Mouse (Mus musculus): ENCODE measurements around the gene Cdh1. TPM values are rescaled to one million over a fixed set of nuclear protein-coding genes. Genes with fewer than 3 reads are reported as not detected.

The Cdh1 gene
- polyA plus RNA-seq, 1 experiment from 2014 or later: 108 TPM

DNA sequence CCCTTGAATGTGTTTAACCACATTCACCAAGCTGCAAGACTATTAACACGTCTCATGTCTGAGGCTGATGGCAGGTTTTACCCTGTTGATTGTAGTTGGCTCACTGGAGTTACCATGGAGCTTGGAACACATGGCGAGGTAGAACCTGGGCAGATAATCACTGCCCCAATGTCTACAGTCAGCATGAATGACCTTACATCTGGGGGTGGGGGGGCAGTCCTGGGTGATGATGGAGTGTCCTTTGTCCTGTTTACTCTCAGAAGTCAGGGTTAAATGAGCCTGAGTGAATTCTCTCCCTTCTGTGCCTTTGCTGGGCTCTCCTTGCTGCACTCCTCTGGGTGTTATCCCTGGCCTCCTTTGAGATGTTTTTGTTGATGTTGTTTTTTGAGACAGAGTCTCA lies 39.0 kb downstream of the Cdh1 start:
- no peak overlapping the region for H3K4me3 ChIP-seq (ENCODE audit: low read length)
- H3K36me3 ChIP-seq (ENCODE audit: insufficient read depth, low read length): no peaks in the 10 kb centered on the region
- H3K4me1 ChIP-seq (ENCODE audit: insufficient read depth, low read length): peaks cover 10% of the 10 kb centered on the region
- H3K9ac ChIP-seq (replicated peaks; ENCODE audit: low read length): no peak overlapping the region
- ATAC-seq (ENCODE audit: low FRiP score, low TSS enrichment): no peak
- no peaks in the 10 kb centered on the region for H3K9me3 ChIP-seq (ENCODE audit: low read length)
- no peaks in the 10 kb centered on the region for H3K27me3 ChIP-seq (ENCODE audit: insufficient read depth, low read length)
- no peak overlapping the region for H3K4me2 ChIP-seq (replicated peaks; ENCODE audit: low read depth, low read length)
- 78% methylated on average over 2 of the region's 2 CpGs for WGBS
- H3K27ac ChIP-seq (ENCODE audit: low read length): no peak overlapping the region

- Histone ChIP-seq H3K9ac (replicated peaks; ENCODE audit: low read length) (no peak overlapping the region), H3K4me3 (ENCODE audit: low read length) (no peak overlapping the region), H3K27me3 (ENCODE audit: insufficient read depth, low read length) (no peaks in the 10 kb centered on the region), H3K4me2 (replicated peaks; ENCODE audit: low read depth, low read length) (no peak overlapping the region), H3K27ac (ENCODE audit: low read length) (no peak overlapping the region), H3K4me1 (ENCODE audit: insufficient read depth, low read length) (peaks cover 11% of the 10 kb centered on the region), H3K9me3 (ENCODE audit: low read length) (no peaks in the 10 kb centered on the region), H3K36me3 (ENCODE audit: insufficient read depth, low read length) (no peaks in the 10 kb centered on the region)
- ATAC-seq (ENCODE audit: low FRiP score, low TSS enrichment): no peak
- WGBS: 83% methylated on average over 4 of the region's 4 CpGs
Observed at GRCm38 (mm10) chr8:106643100-106643499, 39.9 kb downstream of the Cdh1 start.

DNA sequence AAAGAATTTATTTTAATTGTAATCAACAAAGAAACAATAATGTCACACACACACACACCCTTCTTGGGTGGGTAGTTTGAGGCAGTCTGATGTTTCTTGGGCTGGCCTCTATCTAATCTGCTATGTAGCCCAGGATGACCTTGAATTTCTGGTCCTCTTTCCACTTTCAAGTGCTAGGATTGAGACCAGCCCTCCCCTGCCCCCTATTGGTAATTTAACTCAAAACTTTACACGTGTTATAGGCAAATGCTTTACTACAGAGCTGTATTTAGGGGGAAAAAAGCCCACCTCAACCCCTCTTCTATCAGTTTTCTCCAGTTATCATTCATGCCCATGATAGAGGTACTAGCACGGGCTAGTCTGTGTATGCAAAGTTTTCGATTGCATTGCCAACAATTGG lies 41.8 kb downstream of the Cdh1 start:
- peaks cover 11% of the 10 kb centered on the region for H3K4me1 ChIP-seq (ENCODE audit: insufficient read depth, low read length)
- no peak overlapping the region for H3K27ac ChIP-seq (ENCODE audit: low read length)
- no peak overlapping the region for H3K4me3 ChIP-seq (ENCODE audit: low read length)
- H3K36me3 ChIP-seq (ENCODE audit: insufficient read depth, low read length): no peaks in the 10 kb centered on the region
- no peaks in the 10 kb centered on the region for H3K27me3 ChIP-seq (ENCODE audit: insufficient read depth, low read length)
- H3K4me2 ChIP-seq (replicated peaks; ENCODE audit: low read depth, low read length): no peak overlapping the region
- ATAC-seq (ENCODE audit: low FRiP score, low TSS enrichment): no peak
- 75% methylated on average over 3 of the region's 3 CpGs for WGBS
- H3K9me3 ChIP-seq (ENCODE audit: low read length): no peaks in the 10 kb centered on the region
- no peak overlapping the region for H3K9ac ChIP-seq (replicated peaks; ENCODE audit: low read length)

GRCm38 (mm10) chr8:106646153-106646552 lies 43.0 kb downstream of the Cdh1 start:
- Histone ChIP-seq H3K4me1 (ENCODE audit: insufficient read depth, low read length) (peaks cover 11% of the 10 kb centered on the region), H3K9ac (replicated peaks; ENCODE audit: low read length) (no peak overlapping the region), H3K27me3 (ENCODE audit: insufficient read depth, low read length) (no peaks in the 10 kb centered on the region), H3K9me3 (ENCODE audit: low read length) (no peaks in the 10 kb centered on the region), H3K4me3 (ENCODE audit: low read length) (no peak overlapping the region), H3K36me3 (ENCODE audit: insufficient read depth, low read length) (no peaks in the 10 kb centered on the region), H3K27ac (ENCODE audit: low read length) (no peak overlapping the region), H3K4me2 (replicated peaks; ENCODE audit: low read depth, low read length) (no peak overlapping the region)
- 85% methylated on average over 2 of the region's 2 CpGs for WGBS
- no peak for ATAC-seq (ENCODE audit: low FRiP score, low TSS enrichment)

DNA sequence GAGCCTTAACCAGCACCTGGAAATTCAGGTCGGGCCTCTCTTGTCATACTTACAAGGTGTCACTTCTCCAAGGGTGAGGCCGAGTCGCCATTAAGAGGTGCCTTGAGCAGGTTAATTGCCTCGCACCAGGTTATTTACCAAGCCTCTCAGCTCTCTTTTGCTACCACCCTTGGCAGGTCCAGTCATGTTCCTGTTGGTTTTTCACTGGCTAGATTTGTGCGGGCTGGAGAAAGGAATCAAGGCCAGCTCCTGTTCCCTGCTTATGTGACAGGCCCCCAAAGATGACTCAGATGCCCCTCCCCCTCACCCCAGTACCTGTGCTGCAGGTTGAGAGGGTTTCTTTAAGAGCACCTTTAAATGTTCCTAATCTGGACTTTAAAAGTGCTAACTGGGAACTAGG lies 43.6 kb downstream of the Cdh1 start:
- Histone ChIP-seq H3K4me3 (ENCODE audit: low read length) (no peak overlapping the region), H3K9me3 (ENCODE audit: low read length) (no peaks in the 10 kb centered on the region), H3K27ac (ENCODE audit: low read length) (no peak overlapping the region), H3K36me3 (ENCODE audit: insufficient read depth, low read length) (no peaks in the 10 kb centered on the region), H3K4me1 (ENCODE audit: insufficient read depth, low read length) (peaks cover 11% of the 10 kb centered on the region), H3K9ac (replicated peaks; ENCODE audit: low read length) (no peak overlapping the region), H3K4me2 (replicated peaks; ENCODE audit: low read depth, low read length) (no peak overlapping the region), H3K27me3 (ENCODE audit: insufficient read depth, low read length) (no peaks in the 10 kb centered on the region)
- ATAC-seq (ENCODE audit: low FRiP score, low TSS enrichment): no peak
- 61% methylated on average over 5 of the region's 5 CpGs for WGBS

DNA sequence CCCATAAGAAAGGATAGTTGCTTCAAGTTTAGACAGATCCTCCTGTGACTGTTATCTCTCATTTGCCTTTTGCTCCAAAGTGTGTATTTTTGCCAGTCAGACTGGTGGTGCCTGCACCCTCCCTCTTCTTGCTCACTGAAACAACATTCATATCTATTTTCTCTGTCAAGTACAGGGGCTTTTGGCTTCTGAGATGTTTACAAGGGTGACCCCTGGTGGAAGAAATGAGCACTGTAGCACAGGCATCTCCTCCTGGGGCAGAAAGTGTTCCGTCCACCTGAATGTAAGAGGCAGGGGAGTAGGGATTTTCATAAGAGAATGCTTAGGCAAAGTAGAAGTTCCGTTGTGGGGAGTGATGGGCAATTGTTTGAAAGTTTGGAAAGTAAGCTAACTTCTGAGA lies 44.2 kb downstream of the Cdh1 start:
- ATAC-seq (ENCODE audit: low FRiP score, low TSS enrichment): no peak
- WGBS: 42% methylated on average over 2 of the region's 2 CpGs
- Histone ChIP-seq H3K4me1 (ENCODE audit: insufficient read depth, low read length) (peaks cover 11% of the 10 kb centered on the region), H3K4me3 (ENCODE audit: low read length) (no peak overlapping the region), H3K36me3 (ENCODE audit: insufficient read depth, low read length) (no peaks in the 10 kb centered on the region), H3K9me3 (ENCODE audit: low read length) (no peaks in the 10 kb centered on the region), H3K27ac (ENCODE audit: low read length) (no peak overlapping the region), H3K4me2 (replicated peaks; ENCODE audit: low read depth, low read length) (no peak overlapping the region), H3K9ac (replicated peaks; ENCODE audit: low read length) (no peak overlapping the region), H3K27me3 (ENCODE audit: insufficient read depth, low read length) (no peaks in the 10 kb centered on the region)

- no peak for ATAC-seq (ENCODE audit: low FRiP score, low TSS enrichment)
- H3K27me3 ChIP-seq (ENCODE audit: insufficient read depth, low read length): no peaks in the 10 kb centered on the region
- H3K4me1 ChIP-seq (ENCODE audit: insufficient read depth, low read length): peaks cover 8% of the 10 kb centered on the region
- H3K9me3 ChIP-seq (ENCODE audit: low read length): no peaks in the 10 kb centered on the region
- H3K4me2 ChIP-seq (replicated peaks; ENCODE audit: low read depth, low read length): no peak overlapping the region
- no peak overlapping the region for H3K4me3 ChIP-seq (ENCODE audit: low read length)
- H3K9ac ChIP-seq (replicated peaks; ENCODE audit: low read length): no peak overlapping the region
- H3K27ac ChIP-seq (ENCODE audit: low read length): no peak overlapping the region
- H3K36me3 ChIP-seq (ENCODE audit: insufficient read depth, low read length): no peaks in the 10 kb centered on the region
- 94% methylated on average over 8 of the region's 8 CpGs for WGBS
Observed at GRCm38 (mm10) chr8:106648421-106648820, 45.3 kb downstream of the Cdh1 start.

- no peaks in the 10 kb centered on the region for H3K9me3 ChIP-seq (ENCODE audit: low read length)
- H3K27me3 ChIP-seq (ENCODE audit: insufficient read depth, low read length): no peaks in the 10 kb centered on the region
- no peak overlapping the region for H3K9ac ChIP-seq (replicated peaks; ENCODE audit: low read length)
- H3K4me2 ChIP-seq (replicated peaks; ENCODE audit: low read depth, low read length): no peak overlapping the region
- no peak overlapping the region for H3K4me3 ChIP-seq (ENCODE audit: low read length)
- 0 out of 2 replicates have a peak, but pooled peaks cover 3% of the 10 kb centered on the region for H3K4me1 ChIP-seq (ENCODE audit: insufficient read depth, low read length)
- 78% methylated on average over 3 of the region's 3 CpGs for WGBS
- H3K27ac ChIP-seq (ENCODE audit: low read length): no peak overlapping the region
- ATAC-seq (ENCODE audit: low FRiP score, low TSS enrichment): no peak
- no peaks in the 10 kb centered on the region for H3K36me3 ChIP-seq (ENCODE audit: insufficient read depth, low read length)
Observed at GRCm38 (mm10) chr8:106651994-106652393, 48.8 kb downstream of the Cdh1 start.

DNA sequence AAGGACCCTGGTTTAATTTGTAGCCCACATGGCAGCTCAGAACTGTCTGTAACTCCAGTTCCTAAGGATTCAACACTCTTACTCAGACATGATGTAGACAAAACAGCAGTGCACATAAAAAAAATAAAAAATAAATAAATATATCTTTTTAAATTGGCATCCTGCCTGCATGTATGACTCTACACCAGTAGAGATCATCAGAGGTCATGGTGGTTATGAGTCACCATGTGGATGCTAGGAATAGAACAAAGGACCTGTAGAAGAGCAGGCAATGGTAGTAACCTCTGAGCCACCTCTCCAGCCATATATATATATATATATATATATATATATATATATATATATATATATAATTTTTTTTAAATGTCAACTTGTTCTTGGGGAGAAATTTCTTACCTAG lies 52.9 kb downstream of the Cdh1 start:
- Histone ChIP-seq H3K9ac (replicated peaks; ENCODE audit: low read length) (no peak overlapping the region), H3K36me3 (ENCODE audit: insufficient read depth, low read length) (no peaks in the 10 kb centered on the region), H3K4me3 (ENCODE audit: low read length) (no peak overlapping the region), H3K27ac (ENCODE audit: low read length) (no peak overlapping the region), H3K27me3 (ENCODE audit: insufficient read depth, low read length) (no peaks in the 10 kb centered on the region), H3K9me3 (ENCODE audit: low read length) (no peaks in the 10 kb centered on the region), H3K4me1 (ENCODE audit: insufficient read depth, low read length) (no peaks in the 10 kb centered on the region), H3K4me2 (replicated peaks; ENCODE audit: low read depth, low read length) (no peak overlapping the region)
- no peak for ATAC-seq (ENCODE audit: low FRiP score, low TSS enrichment)

DNA sequence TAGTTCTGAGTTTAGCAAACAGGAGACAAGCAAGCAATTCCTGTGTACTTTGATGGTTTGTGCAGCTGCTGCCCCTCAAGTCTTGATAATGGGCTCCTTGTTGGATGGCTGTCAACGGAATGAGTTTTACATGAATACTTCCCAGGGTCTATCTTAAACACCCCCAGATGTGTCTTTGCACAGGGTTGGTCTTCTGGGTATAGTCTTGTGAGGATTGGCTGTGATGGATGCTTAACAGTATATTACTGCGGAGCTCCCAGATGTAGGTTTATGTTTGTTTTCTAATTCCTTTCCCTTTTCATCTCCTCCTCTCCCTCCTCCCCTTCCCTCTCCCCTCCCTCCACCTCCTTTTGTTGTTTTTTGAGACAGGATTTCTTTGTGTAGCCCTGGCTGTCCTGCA lies 69.6 kb downstream of the Cdh1 start:
- Histone ChIP-seq H3K4me3 (ENCODE audit: low read length) (no peak overlapping the region), H3K27me3 (ENCODE audit: insufficient read depth, low read length) (no peaks in the 10 kb centered on the region), H3K9me3 (ENCODE audit: low read length) (no peaks in the 10 kb centered on the region), H3K4me2 (replicated peaks; ENCODE audit: low read depth, low read length) (no peak overlapping the region), H3K27ac (ENCODE audit: low read length) (no peak overlapping the region), H3K4me1 (ENCODE audit: insufficient read depth, low read length) (no peaks in the 10 kb centered on the region), H3K9ac (replicated peaks; ENCODE audit: low read length) (no peak overlapping the region), H3K36me3 (ENCODE audit: insufficient read depth, low read length) (0 out of 2 replicates have a peak, but pooled peaks cover 5% of the 10 kb centered on the region)
- no peak for ATAC-seq (ENCODE audit: low FRiP score, low TSS enrichment)
- WGBS: 49% methylated on average over 2 of the region's 2 CpGs

GRCm38 (mm10) chr8:106674318-106674717 lies 71.2 kb downstream of the Cdh1 start:
- H3K36me3 ChIP-seq (ENCODE audit: insufficient read depth, low read length): no peaks in the 10 kb centered on the region
- no peak overlapping the region for H3K27ac ChIP-seq (ENCODE audit: low read length)
- H3K4me3 ChIP-seq (ENCODE audit: low read length): no peak overlapping the region
- no peak for ATAC-seq (ENCODE audit: low FRiP score, low TSS enrichment)
- WGBS: 97% methylated on average over 15 of the region's 15 CpGs
- H3K4me1 ChIP-seq (ENCODE audit: insufficient read depth, low read length): no peaks in the 10 kb centered on the region
- no peak overlapping the region for H3K4me2 ChIP-seq (replicated peaks; ENCODE audit: low read depth, low read length)
- H3K27me3 ChIP-seq (ENCODE audit: insufficient read depth, low read length): no peaks in the 10 kb centered on the region
- H3K9me3 ChIP-seq (ENCODE audit: low read length): no peaks in the 10 kb centered on the region
- no peak overlapping the region for H3K9ac ChIP-seq (replicated peaks; ENCODE audit: low read length)

All from kidney, embryonic 16.5 days (tissue).